Mouse (Mus musculus) cerebellum, adult 9-10 months (tissue): ENCODE results near the gene Neil1.

ENCODE experiments used
- DNase-seq: peaks from one replicate; pipeline ENCODE4 v3.0.0; 2022

Neil1 gene

GRCm38 (mm10) chr9:57138507-57138906 is 9.6 kb downstream of the Neil1 start:
- DNase-seq = no peak

GRCm38 (mm10) chr9:57137777-57138176 is 10.3 kb downstream of the Neil1 start:
- DNase-seq = no peak

GRCm38 (mm10) chr9:57137246-57137645 is 10.9 kb downstream of the Neil1 start:
- no peak for DNase-seq

GRCm38 (mm10) chr9:57130577-57131433 is 17.3 kb downstream of the Neil1 start, which contains the start of gene Man2c1:
TSS of gene Man2c1 (plus strand) at chr9:57130690.
- DNase-seq = peak; percentile 95

GRCm38 (mm10) chr9:57129641-57130040 is 18.5 kb downstream of the Neil1 start:
- no peak for DNase-seq

GRCm38 (mm10) chr9:57117261-57117755 is 30.8 kb downstream of the Neil1 start:
- DNase-seq = no peak
